Mouse (Mus musculus) left cerebral cortex, postnatal 14 days (tissue): ENCODE measurements around the gene Cnot2. TPM values are rescaled to one million over a fixed set of nuclear protein-coding genes. Genes with fewer than 3 reads are reported as not detected.
A peak's percentile ranks its signal among the peaks of the same experiment; 100 is the strongest.

Experiments used
- DNase-seq, 2 experiments: peaks; one replicate each; pipeline ENCODE4 v3.0.0; 2021 to 2022; ENCODE audit warnings: low spot score in 2 of 2, mixed read lengths in 1 of 2
- intact Hi-C: fragments of 180-260 bp; cut with DNase I; formaldehyde crosslinking; loops from one replicate; pipeline ENCODE4 v1.15.1; 2025
- total RNA-seq, 2 experiments: library from RNA; stranded (reverse); gene quantifications; 2 replicates each; pipeline ENCODE4 v1.2.3; 2021

Cnot2 gene
- total RNA-seq, 2 experiments from 2014 or later, result 61.5 to 75.1 TPM

GRCm38 (mm10) chr10:116505303-116506014, 75.9 kb downstream of the Cnot2 start:
- no peak for DNase-seq
- intact Hi-C loops, result no loop called here

- no peak for DNase-seq
- intact Hi-C loops, result no loop called here
These were observed 88.5 kb downstream of the Cnot2 start for GRCm38 (mm10) chr10:116492768-116493167.

DNA sequence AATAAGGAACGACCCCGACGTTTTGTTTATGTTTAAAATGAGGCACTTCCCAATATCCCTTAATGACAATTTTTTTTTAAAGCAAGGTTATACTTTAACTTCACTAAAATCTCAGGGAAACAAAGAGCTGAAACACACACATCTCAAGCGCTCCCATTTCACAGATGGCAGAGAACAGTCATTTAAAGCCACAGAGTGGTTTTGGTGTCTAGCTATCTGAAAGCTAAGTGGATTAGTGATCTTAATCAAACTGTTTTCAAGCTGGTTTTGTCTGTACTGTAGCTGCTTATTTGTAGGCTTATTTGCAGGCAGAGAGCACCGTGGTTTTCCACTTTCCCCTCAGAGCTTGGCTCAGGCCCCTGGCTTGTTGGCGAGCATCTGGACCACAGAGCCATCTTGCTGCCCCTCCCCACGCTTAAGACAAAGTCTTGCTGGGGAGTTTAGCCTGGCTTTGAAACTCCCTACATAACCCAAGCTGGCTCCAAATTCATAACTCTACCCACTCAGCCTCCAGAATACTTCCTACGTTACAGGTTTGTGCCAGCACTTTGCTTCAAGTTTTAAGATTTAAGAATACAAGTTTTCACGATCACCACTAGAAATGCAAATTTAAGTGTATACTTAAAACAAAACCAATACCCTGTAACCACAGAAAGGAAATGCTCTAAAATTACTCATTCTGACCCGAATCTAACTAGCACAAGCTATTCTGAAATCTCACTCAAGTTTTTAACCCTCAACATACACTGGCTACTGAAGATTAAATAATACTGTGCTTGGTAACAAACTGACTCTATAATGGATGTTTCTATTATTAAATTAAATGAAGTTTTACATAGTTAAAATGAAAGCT, 94.2 kb downstream of the Cnot2 start:
- intact Hi-C loops, result no loop called here

GRCm38 (mm10) chr10:116481917-116482316, 99.4 kb downstream of the Cnot2 start:
- intact Hi-C loops, result no loop called here
- DNase-seq, result no peak

More for the DNA sequence above, 94.2 kb downstream of the Cnot2 start:
- DNase-seq, result no peak

GRCm38 (mm10) chr10:116480988-116481387, 100.3 kb downstream of the Cnot2 start:
- no peak for DNase-seq
- intact Hi-C loops, result no loop called here

DNA sequence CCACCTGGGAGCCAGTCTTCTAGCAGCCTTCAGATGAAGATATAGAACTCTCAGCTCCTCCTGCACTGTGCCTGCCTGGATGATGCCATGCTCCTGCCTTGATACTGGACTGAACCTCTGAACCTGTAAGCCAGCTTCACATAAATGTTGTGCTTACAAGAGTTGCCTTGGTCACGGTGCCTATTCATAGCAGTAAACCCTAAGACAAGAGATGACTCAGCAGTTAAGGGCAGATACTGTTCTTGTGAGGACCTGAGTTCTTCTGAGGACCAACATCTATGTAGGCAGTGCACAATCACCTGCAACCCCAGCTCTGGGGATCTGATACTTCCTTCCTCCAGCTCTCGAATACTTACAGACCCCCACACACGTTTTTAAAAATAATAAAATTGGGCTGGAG, 104.8 kb downstream of the Cnot2 start:
- intact Hi-C loops, result no loop called here
- no peak for DNase-seq

GRCm38 (mm10) chr10:116475725-116476124, 105.6 kb downstream of the Cnot2 start:
- intact Hi-C loops, result no loop called here
- DNase-seq, result no peak

GRCm38 (mm10) chr10:116473759-116474549, 107.4 kb downstream of the Cnot2 start, which contains the start of gene Kcnmb4:
Gene Kcnmb4, minus strand, starts transcription at chr10:116473878.
- intact Hi-C loops, result loop anchor here (2.0 to 5.0 kb wide), 3 partner anchors 67 to 143 kb away; partner anchors contain the start of gene Cnot2
- peak; percentile 47 to 63 for DNase-seq

DNA sequence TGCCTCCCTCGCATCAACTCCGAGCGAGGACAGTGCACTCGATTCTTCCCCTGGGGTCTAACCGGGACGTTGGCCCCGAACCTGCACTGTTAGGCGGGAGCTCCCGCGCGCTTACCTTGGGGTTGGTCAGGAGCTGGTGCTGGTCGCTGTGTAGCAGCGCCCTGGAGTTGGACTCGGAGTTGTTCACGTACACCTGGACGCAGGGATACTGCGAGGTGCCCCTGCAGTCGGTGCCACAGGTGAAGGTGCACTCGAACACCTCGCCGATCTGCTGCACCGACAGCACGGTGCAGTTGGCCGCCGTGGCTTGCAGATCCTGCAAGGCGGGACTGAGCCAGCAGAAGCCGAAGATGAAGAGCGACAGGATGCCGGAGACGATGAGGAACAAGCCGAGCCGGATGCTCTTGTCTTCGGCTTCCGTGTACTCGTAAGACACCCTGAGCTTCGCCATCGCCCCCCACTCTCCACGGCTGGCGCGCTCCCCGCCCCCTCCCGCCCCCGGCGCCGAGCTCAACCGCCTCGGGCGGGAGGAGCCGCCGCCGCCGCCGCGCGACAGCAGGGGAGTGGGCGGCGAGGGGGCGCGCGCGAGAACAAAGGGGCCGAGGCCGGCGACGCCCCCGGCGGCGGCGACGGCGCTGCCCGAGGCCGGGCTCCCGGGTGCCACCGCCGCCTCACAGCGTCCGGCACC, 108.1 kb downstream of the Cnot2 start:
- intact Hi-C loops, result loop anchor here (2.0 to 5.0 kb wide), 3 partner anchors 66 to 142 kb away; partner anchors contain the start of gene Cnot2
- peak; percentile 53 to 54 for DNase-seq

- DNase-seq, result no peak
- intact Hi-C loops, result loop anchor here (2.0 to 5.0 kb wide), 3 partner anchors 65 to 142 kb away; partner anchors contain the start of gene Cnot2
These were observed 108.7 kb downstream of the Cnot2 start for GRCm38 (mm10) chr10:116472579-116472978.

DNA sequence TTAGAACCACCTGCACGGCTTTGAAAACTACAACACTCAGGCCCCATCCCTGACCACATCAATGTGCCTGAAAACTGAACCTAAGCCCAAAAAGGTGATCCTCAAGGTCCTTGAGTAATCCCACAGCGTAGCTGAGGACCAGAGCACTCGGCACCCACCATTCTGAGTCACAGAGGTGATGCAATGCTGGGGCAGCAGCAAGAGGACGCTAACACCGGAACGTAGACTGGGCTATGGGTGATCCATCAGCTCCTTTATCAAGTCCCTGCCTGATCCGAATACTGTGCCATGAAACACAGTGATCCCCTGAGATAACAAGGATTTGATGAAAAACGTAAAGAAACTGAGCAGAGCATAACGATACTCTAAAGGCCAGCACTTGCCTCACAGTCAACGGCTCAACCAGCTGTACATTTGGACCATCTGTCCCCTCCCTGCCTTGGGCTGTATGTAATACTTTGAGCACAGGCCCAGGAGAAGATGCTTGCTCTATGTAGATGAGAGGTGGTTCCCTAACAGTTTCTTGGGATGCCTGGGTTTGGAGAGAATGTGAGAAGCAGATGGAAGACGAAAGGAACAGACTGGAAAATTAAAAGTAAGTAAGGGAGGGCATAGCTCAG, 110.9 kb downstream of the Cnot2 start:
- DNase-seq, result no peak
- intact Hi-C loops, result loop anchor here (5.0 kb wide), 2 partner anchors 63 to 112 kb away; partner anchors contain the start of gene Cnot2

- no peak for DNase-seq
- intact Hi-C loops, result no loop called here
These were observed 113.2 kb downstream of the Cnot2 start for GRCm38 (mm10) chr10:116468094-116468493.

DNA sequence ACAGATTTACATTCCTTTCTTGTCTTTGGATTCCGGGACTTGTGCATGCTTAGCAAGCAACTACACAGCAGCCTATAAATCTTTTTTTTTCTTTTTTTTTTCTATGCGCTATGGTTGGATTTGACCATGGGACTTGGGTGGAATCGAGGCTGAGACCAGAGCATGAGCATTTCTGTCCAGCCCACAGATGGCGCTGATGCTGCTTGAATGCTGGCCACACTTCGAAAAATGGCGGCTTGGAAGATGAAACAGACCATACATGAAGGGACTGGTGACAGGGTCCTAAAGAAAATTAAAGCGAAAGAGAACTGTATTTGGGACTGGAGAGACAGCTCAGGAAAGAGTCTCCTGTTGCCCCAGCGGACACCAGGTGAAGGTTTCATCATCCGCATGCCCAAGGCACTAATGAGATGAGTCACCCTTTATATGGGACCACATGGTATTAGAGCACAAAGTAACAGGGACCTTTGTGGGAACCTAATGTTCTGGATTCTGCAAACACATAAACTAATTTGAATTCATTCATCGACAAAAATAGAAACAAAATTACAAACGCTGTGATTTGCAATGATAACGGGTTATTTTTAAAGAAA, 117.5 kb downstream of the Cnot2 start:
- DNase-seq, result no peak
- intact Hi-C loops, result no loop called here

GRCm38 (mm10) chr10:116461443-116461842, 119.9 kb downstream of the Cnot2 start:
- no peak for DNase-seq
- intact Hi-C loops, result no loop called here

DNA sequence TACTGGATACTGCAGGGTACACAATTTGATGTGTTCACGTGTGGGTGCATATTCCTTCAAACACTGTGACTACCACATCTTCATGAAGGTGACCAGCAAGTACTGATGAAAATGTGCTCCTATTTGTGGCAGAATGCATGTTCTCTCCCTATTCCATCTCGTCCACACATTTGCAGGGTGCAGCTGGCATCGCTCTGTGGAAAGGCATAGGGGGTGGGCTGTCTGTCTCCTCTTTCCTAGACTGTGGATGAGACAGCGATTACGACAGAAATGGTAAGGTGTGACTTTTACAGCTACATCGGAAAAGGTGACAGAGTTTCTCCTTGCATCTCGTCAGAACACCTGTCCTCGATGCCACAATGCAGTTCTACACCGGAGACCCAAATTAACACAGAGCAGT, 122.5 kb downstream of the Cnot2 start:
- intact Hi-C loops, result no loop called here
- peak in 1 of 2 experiments; percentile 59 for DNase-seq

DNA sequence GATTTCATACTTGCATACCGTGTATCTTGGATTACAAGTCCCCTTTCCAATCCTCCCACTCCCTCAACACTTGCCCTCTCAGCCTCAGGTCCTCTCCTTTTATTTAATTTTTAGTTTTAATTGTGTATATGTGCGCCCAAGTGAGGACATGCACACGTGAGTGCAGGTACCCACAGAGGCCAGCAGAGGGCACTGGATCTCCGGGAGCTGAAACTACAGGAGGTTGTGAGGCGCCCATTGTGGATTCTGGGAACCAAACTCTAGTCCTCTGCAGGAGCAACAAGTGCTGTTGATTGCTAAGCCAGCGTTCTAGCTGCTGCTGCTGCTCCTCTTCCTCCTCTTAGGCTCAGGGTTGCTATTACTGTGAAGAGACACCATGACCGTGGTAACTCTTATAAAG, 128.5 kb downstream of the Cnot2 start:
- no peak for DNase-seq
- intact Hi-C loops, result no loop called here

DNA sequence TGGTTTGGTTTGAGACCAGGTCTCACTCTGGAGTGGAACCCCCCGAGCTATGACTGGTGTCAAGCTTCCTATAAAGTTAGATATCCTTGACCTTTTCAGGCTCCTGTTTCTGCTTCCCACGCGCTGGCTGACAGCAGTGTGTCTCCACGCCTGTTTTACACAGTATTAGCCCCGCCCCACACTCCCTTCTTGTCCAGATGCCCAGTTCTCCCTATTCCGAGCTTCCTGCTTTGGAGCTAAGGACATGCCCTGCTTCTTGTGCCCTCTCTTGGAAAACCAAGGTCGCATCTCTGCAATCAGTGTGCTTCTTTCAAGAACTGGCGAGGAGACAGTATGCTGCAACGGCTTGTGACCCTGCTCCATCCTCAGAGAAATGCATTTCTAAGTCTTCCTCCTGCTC, 130.7 kb downstream of the Cnot2 start:
- intact Hi-C loops, result no loop called here
- no peak for DNase-seq

DNA sequence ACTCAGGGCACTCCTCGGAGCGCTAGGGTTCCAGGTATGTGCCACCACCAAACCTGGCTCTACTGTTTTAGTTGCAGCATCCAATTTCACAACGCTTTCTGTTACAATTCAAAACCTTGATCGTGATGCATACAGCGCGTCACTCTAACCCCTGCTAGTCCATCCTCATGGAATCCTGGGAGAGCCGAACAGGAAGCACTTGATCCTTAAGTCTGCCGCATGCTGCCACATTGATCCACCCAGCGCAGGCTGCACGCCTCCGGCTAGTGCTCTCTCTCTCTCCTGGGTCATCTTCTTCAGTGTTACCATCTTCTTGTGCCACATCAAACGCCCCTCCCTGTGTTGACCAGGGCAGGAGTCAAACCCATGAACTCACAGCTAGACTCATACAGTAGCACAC, 133.1 kb downstream of the Cnot2 start:
- no peak for DNase-seq
- intact Hi-C loops, result no loop called here
